Mouse (Mus musculus) stomach, postnatal 0 days (tissue): ENCODE results near the gene Pdzd2. TPM values are rescaled to one million over a fixed set of nuclear protein-coding genes. Genes with fewer than 3 reads are reported as not detected.

Experiments
- ATAC-seq: fragments of 200-750 bp; cut with Nextera tagmentation; 2 replicates; pipeline ENCODE4 v1.8.0; 2017; ENCODE audit not compliant: low FRiP score, low TSS enrichment
- DNase-seq: peaks from one replicate; pipeline ENCODE4 v3.0.0-alpha.2; 2016; ENCODE audit warnings: low spot score
- H3K27ac ChIP-seq: fragments of 300-500 bp; sonication (generic); replicated peaks from 2 replicates; pipeline ENCODE4 v1.5.1; 2014; ENCODE audit warnings: mild to moderate bottlenecking, control low read depth
- H3K27me3 ChIP-seq: fragments of 300-500 bp; sonication (generic); 2 replicates; pipeline ENCODE4 v1.6.1; 2014; ENCODE audit warnings: low read length; ENCODE audit not compliant: control insufficient read depth, insufficient read depth
- H3K36me3 ChIP-seq: fragments of 300-500 bp; sonication (generic); 2 replicates; pipeline ENCODE4 v1.6.1; 2014; ENCODE audit warnings: low read length, mixed read lengths; ENCODE audit not compliant: control insufficient read depth, insufficient read depth
- H3K4me1 ChIP-seq: fragments of 300-500 bp; sonication (generic); replicated peaks from 2 replicates; pipeline ENCODE4 v1.6.1; 2014; ENCODE audit warnings: antibody characterized with exemption; ENCODE audit not compliant: control insufficient read depth, insufficient read depth
- H3K4me2 ChIP-seq: fragments of 300-500 bp; sonication (generic); replicated peaks from 2 replicates; pipeline ENCODE4 v1.6.1; 2014; ENCODE audit warnings: low read depth, mild to moderate bottlenecking, control low read depth, moderate library complexity
- H3K4me3 ChIP-seq: fragments of 300-500 bp; sonication (generic); 2 replicates; pipeline ENCODE4 v1.5.1; 2014; ENCODE audit warnings: low read depth, low read length, control low read depth
- H3K9ac ChIP-seq: fragments of 300-500 bp; sonication (generic); 2 replicates; pipeline ENCODE4 v1.6.1; 2014; ENCODE audit warnings: mild to moderate bottlenecking, low read length, control low read depth, mixed read lengths
- H3K9me3 ChIP-seq: fragments of 300-500 bp; sonication (generic); 2 replicates; pipeline ENCODE4 v1.6.1; 2016; ENCODE audit warnings: low read length; ENCODE audit not compliant: control insufficient read depth
- CTCF ChIP-seq: IDR thresholded peaks from 2 replicates; pipeline ENCODE4 v1.5.1; 2016; ENCODE audit warnings: antibody characterized with exemption, low read depth, mild to moderate bottlenecking, moderate library complexity
- EP300 ChIP-seq: optimal IDR thresholded peaks from 2 replicates; pipeline ENCODE3; 2016; ENCODE audit warnings: antibody characterized with exemption
- WGBS: fragments of 180-500 bp; shearing (Covaris S2); extraction: QIAGEN DNeasy Blood & Tissue Kit; methylation state at CpG from one replicate; pipeline ENCODE4 v1.1.7; 2014; 5-methylcytosine and 5-hydroxymethylcytosine counted together
- polyA plus RNA-seq: library from polyadenylated mRNA; unstranded; fragments of >200 nt; fragmentation: Nextera tagmentation; extraction: Ambion mirVana; gene quantifications from 2 replicates; pipeline ENCODE4 v1.2.1, GENCODE M21; 2015

Pdzd2 gene
- polyA plus RNA-seq, 1 experiment from 2014 or later, result 19.1 TPM

GRCm38 (mm10) chr15:12605239-12605993, 134.3 kb downstream of the Pdzd2 start:
- ATAC-seq, result 0 out of 2 replicates have a peak, but pooled peaks have one; percentile 29
- no peak for DNase-seq

GRCm38 (mm10) chr15:12603674-12604073, 136.1 kb downstream of the Pdzd2 start:
- Histone ChIP-seq H3K4me2 (no peak overlapping the region), H3K4me1 (0 out of 2 replicates have a peak, but pooled peaks cover 3% of the 10 kb centered on the region), H3K27ac (no peak overlapping the region), H3K27me3 (no peaks in the 10 kb centered on the region), H3K4me3 (no peak overlapping the region), H3K9me3 (no peaks in the 10 kb centered on the region), H3K36me3 (no peaks in the 10 kb centered on the region), H3K9ac (no peak overlapping the region)
- TF ChIP-seq EP300, result no peak
- peak; percentile 39 for TF ChIP-seq CTCF
- no peak for DNase-seq
- ATAC-seq, result no peak
- 96% methylated on average over 4 of the region's 4 CpGs for WGBS

More at GRCm38 (mm10) chr15:12605239-12605993, 134.3 kb downstream of the Pdzd2 start:
- no peaks in the 10 kb centered on the region for H3K27me3 ChIP-seq
- TF ChIP-seq CTCF (no peak), EP300 (no peak)
- 53% methylated on average over 10 of the region's 10 CpGs for WGBS
- peak overlapping the region; percentile 76 for H3K27ac ChIP-seq
- no peak overlapping the region for H3K4me2 ChIP-seq
- H3K9ac ChIP-seq, result no peak overlapping the region
- 0 out of 2 replicates have a peak, but pooled peaks cover 3% of the 10 kb centered on the region for H3K4me1 ChIP-seq
- H3K4me3 ChIP-seq, result no peak overlapping the region
- H3K36me3 ChIP-seq, result no peaks in the 10 kb centered on the region
- no peaks in the 10 kb centered on the region for H3K9me3 ChIP-seq

GRCm38 (mm10) chr15:12593094-12593493, 146.6 kb downstream of the Pdzd2 start:
- Histone ChIP-seq H3K4me1 (no peaks in the 10 kb centered on the region), H3K27ac (no peak overlapping the region), H3K9ac (no peak overlapping the region), H3K4me2 (no peak overlapping the region), H3K36me3 (no peaks in the 10 kb centered on the region), H3K27me3 (no peaks in the 10 kb centered on the region), H3K9me3 (no peaks in the 10 kb centered on the region), H3K4me3 (no peak overlapping the region)
- no peak for DNase-seq
- no peak for ATAC-seq
- WGBS, result 67% methylated on average over 4 of the region's 4 CpGs
- TF ChIP-seq CTCF (no peak), EP300 (no peak)

GRCm38 (mm10) chr15:12592628-12593027, 147.1 kb downstream of the Pdzd2 start:
- Histone ChIP-seq H3K4me1 (no peaks in the 10 kb centered on the region), H3K27me3 (no peaks in the 10 kb centered on the region), H3K9me3 (no peaks in the 10 kb centered on the region), H3K9ac (no peak overlapping the region), H3K36me3 (no peaks in the 10 kb centered on the region), H3K27ac (no peak overlapping the region), H3K4me3 (no peak overlapping the region), H3K4me2 (no peak overlapping the region)
- TF ChIP-seq EP300, result no peak
- TF ChIP-seq CTCF, result no peak
- DNase-seq (no peak), ATAC-seq (no peak)
- 30% methylated on average over 3 of the region's 3 CpGs for WGBS

- H3K4me2 ChIP-seq, result no peak overlapping the region
- DNase-seq (no peak), ATAC-seq (no peak)
- TF ChIP-seq EP300, result no peak
- 67% methylated on average over 3 of the region's 3 CpGs for WGBS
- H3K27ac ChIP-seq, result no peak overlapping the region
- H3K4me3 ChIP-seq, result no peak overlapping the region
- H3K9ac ChIP-seq, result no peak overlapping the region
- no peaks in the 10 kb centered on the region for H3K4me1 ChIP-seq
- no peaks in the 10 kb centered on the region for H3K9me3 ChIP-seq
- no peaks in the 10 kb centered on the region for H3K27me3 ChIP-seq
- no peaks in the 10 kb centered on the region for H3K36me3 ChIP-seq
Observed at GRCm38 (mm10) chr15:12588661-12589060, 151.1 kb downstream of the Pdzd2 start.

GRCm38 (mm10) chr15:12586852-12587424, 152.8 kb downstream of the Pdzd2 start:
- Histone ChIP-seq H3K27ac (no peak overlapping the region), H3K4me2 (no peak overlapping the region), H3K9ac (no peak overlapping the region), H3K36me3 (no peaks in the 10 kb centered on the region), H3K4me3 (no peak overlapping the region), H3K27me3 (no peaks in the 10 kb centered on the region), H3K4me1 (no peaks in the 10 kb centered on the region), H3K9me3 (no peaks in the 10 kb centered on the region)
- 82% methylated on average over 4 of the region's 4 CpGs for WGBS
- ATAC-seq (no peak), DNase-seq (no peak)
- TF ChIP-seq EP300 (no peak), CTCF (no peak)
